Mouse (Mus musculus): ENCODE data around the gene Uso1. TPM values are rescaled to one million over a fixed set of nuclear protein-coding genes. Genes with fewer than 3 reads are reported as not detected.

Uso1 gene
- total and polyA plus RNA-seq, 2 experiments from 2014 or later, result 17.7 to 29.8 TPM

DNA sequence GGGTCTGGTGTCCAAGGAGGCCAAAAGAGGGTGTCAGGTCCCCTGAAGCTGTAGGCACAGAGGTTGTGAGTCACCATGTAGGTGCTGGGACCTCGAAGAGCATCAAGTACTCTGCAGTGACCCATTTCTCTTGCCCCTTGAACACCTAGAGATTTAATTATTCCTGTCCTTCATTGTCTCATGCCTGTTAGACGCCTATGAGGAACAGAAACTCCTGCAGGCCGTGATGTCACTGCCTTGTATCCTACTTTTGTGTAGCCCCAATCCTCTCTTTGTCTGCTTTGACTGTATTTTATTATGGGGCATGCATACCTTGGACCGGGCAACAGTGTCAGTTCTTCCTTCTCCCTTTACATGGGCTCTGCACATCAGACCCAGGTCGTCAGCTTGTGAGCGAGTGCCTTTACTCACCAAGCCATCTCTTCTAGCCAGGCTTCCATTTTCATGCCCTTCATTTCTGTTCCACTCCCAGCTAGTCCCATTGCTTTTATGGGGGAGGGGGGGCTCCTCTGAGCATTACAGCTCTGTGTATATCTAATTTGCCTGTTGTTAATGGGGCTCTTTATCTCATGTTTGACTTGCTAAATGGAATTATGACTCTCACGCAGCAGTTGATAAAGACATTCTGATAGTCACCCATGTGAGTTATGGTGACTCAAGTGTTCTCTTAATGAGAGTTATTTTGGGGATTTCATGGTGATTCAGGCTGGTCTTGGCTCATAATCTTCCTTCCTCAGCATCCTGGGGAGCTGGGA, 7.4 kb downstream of the Uso1 start:
- Histone ChIP-seq H3K9ac (replicated peaks; ENCODE audit: low read length) (no peak overlapping the region), H3K27me3 (ENCODE audit: insufficient read depth, low read length) (no peaks in the 10 kb centered on the region), H3K27ac (no peak overlapping the region), H3K36me3 (ENCODE audit: insufficient read depth, low read length) (no peaks in the 10 kb centered on the region), H3K4me2 (ENCODE audit: low read depth, low read length) (no peak overlapping the region), H3K4me1 (ENCODE audit: insufficient read depth, low read length) (no peaks in the 10 kb centered on the region), H3K9me3 (ENCODE audit: low read length) (no peaks in the 10 kb centered on the region), H3K4me3 (ENCODE audit: low read length) (no peak overlapping the region)
- ATAC-seq (no peak), DNase-seq (ENCODE audit: low spot score) (no peak)
- 90% methylated on average over 7 of the region's 7 CpGs for WGBS
- no peak for TF ChIP-seq CTCF (IDR thresholded peaks at IDR 0.05; ENCODE audit: low read depth)

DNA sequence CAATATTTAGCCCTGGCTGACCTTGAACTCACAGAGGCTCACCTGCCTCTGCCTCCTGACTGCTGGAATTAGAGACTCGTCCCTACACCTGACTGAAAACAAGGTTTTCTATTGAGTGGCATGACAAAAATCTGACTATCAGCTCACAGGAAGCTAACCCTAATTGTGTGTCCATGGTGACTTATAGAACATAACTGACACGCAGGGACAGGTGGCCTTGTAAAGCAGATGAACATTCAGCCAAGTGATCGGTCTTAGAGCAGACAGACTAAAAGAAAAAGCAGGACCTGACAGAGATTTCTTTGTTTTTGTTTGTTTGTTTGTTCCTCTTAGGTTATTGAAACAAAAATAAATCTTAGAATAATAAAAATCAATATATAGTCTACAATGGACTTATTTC, 10.5 kb downstream of the Uso1 start:
- Histone ChIP-seq H3K4me2 (ENCODE audit: low read depth, low read length) (no peak overlapping the region), H3K27ac (no peak overlapping the region), H3K36me3 (ENCODE audit: insufficient read depth, low read length) (0 out of 2 replicates have a peak, but pooled peaks cover 4% of the 10 kb centered on the region), H3K4me1 (ENCODE audit: insufficient read depth, low read length) (no peaks in the 10 kb centered on the region), H3K4me3 (ENCODE audit: low read length) (no peak overlapping the region), H3K27me3 (ENCODE audit: insufficient read depth, low read length) (no peaks in the 10 kb centered on the region), H3K9me3 (ENCODE audit: low read length) (no peaks in the 10 kb centered on the region), H3K9ac (replicated peaks; ENCODE audit: low read length) (no peak overlapping the region)
- no peak for ATAC-seq
- DNase-seq (ENCODE audit: low spot score), result no peak
- no peak for TF ChIP-seq CTCF (IDR thresholded peaks at IDR 0.05; ENCODE audit: low read depth)
- 88% methylated on average over 3 of the region's 3 CpGs for WGBS

DNA sequence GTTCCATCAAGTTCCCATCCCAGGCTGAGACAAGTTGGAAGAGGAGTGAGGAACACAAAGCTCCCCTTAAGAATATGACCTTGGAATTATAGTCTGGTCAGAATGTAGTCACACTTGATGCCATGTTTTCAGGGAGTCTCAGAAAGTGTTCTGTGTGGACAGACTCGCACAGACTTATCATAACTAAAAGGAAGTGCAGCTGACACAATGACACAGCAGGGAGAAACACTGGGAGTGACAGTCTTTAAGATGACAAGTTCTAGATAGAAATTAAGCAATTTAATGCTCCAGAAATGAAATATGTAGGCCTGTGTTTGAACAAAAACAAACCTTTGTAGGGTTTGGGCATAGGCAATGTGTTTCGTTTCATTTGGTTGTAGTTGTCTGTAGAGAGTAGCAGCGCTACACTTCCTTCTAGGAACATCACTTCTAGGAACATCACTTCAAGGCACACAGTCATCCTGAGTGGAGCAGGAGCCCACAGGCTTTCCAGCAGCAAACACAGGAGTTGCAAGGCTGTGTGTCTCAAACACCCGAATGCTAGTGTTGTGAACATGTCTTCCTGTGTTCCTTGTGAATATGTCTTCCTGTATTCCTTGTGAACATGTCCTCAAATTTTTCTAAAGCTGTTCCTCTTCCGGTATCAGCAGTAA, 11.7 kb downstream of the Uso1 start:
- 0 out of 2 replicates have a peak, but pooled peaks cover 5% of the 10 kb centered on the region for H3K36me3 ChIP-seq (ENCODE audit: insufficient read depth, low read length)
- no peak for TF ChIP-seq CTCF (IDR thresholded peaks at IDR 0.05; ENCODE audit: low read depth)
- H3K4me1 ChIP-seq (ENCODE audit: insufficient read depth, low read length), result no peaks in the 10 kb centered on the region
- WGBS, result 82% methylated on average over 5 of the region's 5 CpGs
- DNase-seq (ENCODE audit: low spot score) (no peak), ATAC-seq (no peak)
- no peak overlapping the region for H3K4me3 ChIP-seq (ENCODE audit: low read length)
- H3K9me3 ChIP-seq (ENCODE audit: low read length), result no peaks in the 10 kb centered on the region
- no peak overlapping the region for H3K27ac ChIP-seq
- H3K4me2 ChIP-seq (ENCODE audit: low read depth, low read length), result no peak overlapping the region
- no peak overlapping the region for H3K9ac ChIP-seq (replicated peaks; ENCODE audit: low read length)
- no peaks in the 10 kb centered on the region for H3K27me3 ChIP-seq (ENCODE audit: insufficient read depth, low read length)

DNA sequence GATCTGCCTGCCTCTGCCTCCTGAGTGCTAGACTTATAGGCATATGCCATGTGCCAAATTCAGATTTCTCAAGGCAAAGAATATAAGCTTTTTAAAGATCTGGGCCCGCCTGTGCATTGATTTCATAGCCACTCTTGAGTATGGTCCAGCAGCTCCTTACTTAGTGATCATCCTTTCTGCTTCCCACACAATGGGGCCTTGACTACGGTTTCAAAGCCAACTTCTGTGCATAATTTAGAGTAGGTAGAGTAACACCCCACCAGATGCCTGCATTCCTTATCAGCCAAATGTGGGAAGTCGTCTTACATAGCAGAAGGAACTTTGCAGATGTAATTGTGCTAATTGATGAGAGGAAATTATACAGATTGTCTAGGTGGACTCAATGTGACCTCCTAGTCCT, 17.1 kb downstream of the Uso1 start:
- Histone ChIP-seq H3K4me2 (ENCODE audit: low read depth, low read length) (no peak overlapping the region), H3K9me3 (ENCODE audit: low read length) (no peaks in the 10 kb centered on the region), H3K36me3 (ENCODE audit: insufficient read depth, low read length) (peaks cover 5% of the 10 kb centered on the region; the same call in 1 of the 2 replicates), H3K4me3 (ENCODE audit: low read length) (no peak overlapping the region), H3K27me3 (ENCODE audit: insufficient read depth, low read length) (no peaks in the 10 kb centered on the region), H3K4me1 (ENCODE audit: insufficient read depth, low read length) (no peaks in the 10 kb centered on the region), H3K27ac (no peak overlapping the region), H3K9ac (replicated peaks; ENCODE audit: low read length) (no peak overlapping the region)
- no peak for TF ChIP-seq CTCF (IDR thresholded peaks at IDR 0.05; ENCODE audit: low read depth)
- 89% methylated on average over 3 of the region's 3 CpGs for WGBS
- ATAC-seq (no peak), DNase-seq (ENCODE audit: low spot score) (no peak)

DNA sequence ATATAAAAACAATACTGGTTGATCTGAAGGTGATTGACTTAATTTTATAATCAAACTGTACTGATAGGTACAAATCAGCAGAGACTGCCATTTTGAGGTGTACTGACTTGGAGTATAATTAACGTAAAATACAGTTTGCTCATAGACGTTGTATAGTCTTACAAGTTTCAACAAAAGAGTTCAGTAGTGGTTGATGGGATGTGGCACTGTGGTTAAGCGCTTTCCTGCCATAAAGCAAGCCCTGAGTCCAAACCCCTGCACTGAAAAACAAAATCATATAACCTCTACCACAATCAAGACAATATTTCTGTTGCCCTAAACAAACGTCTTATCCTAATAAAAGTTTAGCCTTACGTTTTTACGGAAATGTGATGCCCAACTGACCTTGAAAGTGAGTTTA, 28.2 kb downstream of the Uso1 start:
- Histone ChIP-seq H3K4me2 (ENCODE audit: low read depth, low read length) (no peak overlapping the region), H3K27me3 (ENCODE audit: insufficient read depth, low read length) (no peaks in the 10 kb centered on the region), H3K27ac (no peak overlapping the region), H3K36me3 (ENCODE audit: insufficient read depth, low read length) (peaks cover 12% of the 10 kb centered on the region; the same call in 1 of the 2 replicates), H3K4me1 (ENCODE audit: insufficient read depth, low read length) (no peaks in the 10 kb centered on the region), H3K4me3 (ENCODE audit: low read length) (no peak overlapping the region), H3K9ac (replicated peaks; ENCODE audit: low read length) (no peak overlapping the region), H3K9me3 (ENCODE audit: low read length) (no peaks in the 10 kb centered on the region)
- no peak for TF ChIP-seq CTCF (IDR thresholded peaks at IDR 0.05; ENCODE audit: low read depth)
- DNase-seq (ENCODE audit: low spot score) (no peak), ATAC-seq (no peak)
- WGBS, result 96% methylated on average over 6 of the region's 6 CpGs

DNA sequence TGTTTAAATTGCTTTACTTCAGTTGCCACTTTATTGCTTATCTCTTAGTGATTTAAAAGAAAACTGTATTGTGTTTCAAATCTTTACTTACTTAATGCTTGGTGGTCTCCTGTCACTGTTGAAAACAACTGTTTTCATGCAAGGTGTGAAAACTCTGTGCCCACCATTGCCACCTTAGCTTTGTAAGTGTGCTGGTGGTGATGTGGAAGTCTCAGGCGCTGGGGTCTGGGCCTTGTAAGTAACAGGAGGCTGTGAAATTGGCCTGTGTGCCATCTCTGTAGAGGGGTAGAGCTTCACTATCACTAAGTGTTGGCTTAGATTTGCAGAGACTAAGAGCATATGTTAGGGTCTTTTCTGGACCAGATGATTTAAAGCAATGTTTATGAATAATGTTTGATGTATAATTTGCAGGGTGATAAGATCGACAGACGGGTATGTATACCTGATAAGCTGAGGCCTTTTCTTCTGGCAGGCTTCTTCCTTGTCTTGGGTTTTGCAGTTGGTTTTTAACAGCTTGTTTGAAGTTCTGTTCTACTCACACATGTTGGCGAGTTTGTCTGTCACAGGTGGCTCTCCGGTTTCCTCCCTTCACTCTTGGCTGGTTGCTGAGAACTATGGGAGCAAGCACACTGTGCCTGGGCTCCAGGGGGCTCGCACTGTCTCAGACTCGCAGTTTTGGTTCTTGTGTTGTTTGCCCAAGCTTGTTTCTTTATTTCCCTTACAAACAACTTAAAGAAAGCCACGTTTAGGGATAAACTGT, 45.5 kb downstream of the Uso1 start:
- DNase-seq (ENCODE audit: low spot score), result no peak
- ATAC-seq, result no peak
- Histone ChIP-seq H3K4me2 (ENCODE audit: low read depth, low read length) (no peak overlapping the region), H3K4me1 (ENCODE audit: insufficient read depth, low read length) (no peaks in the 10 kb centered on the region), H3K36me3 (ENCODE audit: insufficient read depth, low read length) (peaks cover 29% of the 10 kb centered on the region), H3K4me3 (ENCODE audit: low read length) (no peak overlapping the region), H3K27ac (no peak overlapping the region), H3K9ac (replicated peaks; ENCODE audit: low read length) (no peak overlapping the region), H3K9me3 (ENCODE audit: low read length) (no peaks in the 10 kb centered on the region), H3K27me3 (ENCODE audit: insufficient read depth, low read length) (no peaks in the 10 kb centered on the region)
- no peak for TF ChIP-seq CTCF (IDR thresholded peaks at IDR 0.05; ENCODE audit: low read depth)
- 92% methylated on average over 8 of the region's 8 CpGs for WGBS
